In genomic region chr4:45163711-45164110, GRCm38 (mm10) we compare ENCODE assay signal across 8 mouse cellular contexts. TPM values are rescaled to one million over a fixed set of nuclear protein-coding genes. Genes with fewer than 3 reads are reported as not detected.
DNase-seq lines count a peak whose midpoint lies in the region; TF ChIP-seq lines count a peak whose summit lies in the region.

No protein-coding gene starts in this region.

- TF ChIP-seq CTCF in brain, embryonic 14.5 days (IDR thresholded peaks at IDR 0.05; ENCODE audit: borderline replicate concordance, extremely low read depth, insufficient read depth, insufficient read length), result peak; percentile 54; the same call in 1 of the 2 replicates

- DNase-seq in embryo, embryonic 10 days (ENCODE audit: low spot score), result peak; percentile 59
- DNase-seq in embryo, embryonic 9.5 days (ENCODE audit: extremely low spot score), result no peak
- DNase-seq in left cerebral cortex, postnatal 4 days, result peak; percentile 17
- no peak for DNase-seq in left cerebral cortex, postnatal 10 days (ENCODE audit: extremely low spot score in 1 of 2, low spot score in 2 of 2)
- DNase-seq in brain, embryonic 14.5 days (ENCODE audit: low read depth), result peak; percentile 49
- peak; percentile 12 for DNase-seq in naive thymus-derived CD4-positive, alpha-beta T cell, adult 2 months (ENCODE audit: low read depth)
- no peak for DNase-seq in gastrocnemius, adult 18-20 months (ENCODE audit: low spot score)
- DNase-seq in urinary bladder, postnatal 10 days (ENCODE audit: low spot score), result no peak

- intact Hi-C loops in left cerebral cortex, postnatal 4 days (cut with DNase I), result no loop called here
- intact Hi-C loops in left cerebral cortex, postnatal 10 days (cut with DNase I), result no loop called here

- TF ChIP-seq POLR2A in brain, embryonic 14.5 days (IDR thresholded peaks at IDR 0.05; ENCODE audit: borderline replicate concordance, extremely low read depth, insufficient read depth, insufficient read length, poor library complexity, severe bottlenecking), result no peak

RNA-seq across cellular contexts. Expression of gene Frmpd1, which starts 21.0 kb away (rescaled TPM):
- total RNA-seq in left cerebral cortex, postnatal 4 days (2021), result 10 to 100 TPM; 16.5 to 18.5 TPM
- total RNA-seq in left cerebral cortex, postnatal 10 days (2021), result 10 to 100 TPM; 13.5 to 18.5 TPM
- 1.1 and 2.2 TPM in 2 replicates for polyA plus RNA-seq in brain, embryonic 14.5 days (2012; rRNA removed)
- total RNA-seq in gastrocnemius, adult 18-20 months (2021), result not detected

RNA-seq across cellular contexts. Expression of gene Tomm5, which starts 55.8 kb away (rescaled TPM):
- 10 to 100 TPM; 54.3 to 60.2 TPM for total RNA-seq in left cerebral cortex, postnatal 4 days (2021)
- 10 to 100 TPM; 67.9 to 69.3 TPM for total RNA-seq in left cerebral cortex, postnatal 10 days (2021)
- 112 and 144 TPM in 2 replicates for polyA plus RNA-seq in brain, embryonic 14.5 days (2012; rRNA removed)
- total RNA-seq in gastrocnemius, adult 18-20 months (2021), result 10 to 100 TPM; 67.4 to 69.0 TPM

Comparison
In these comparisons a context has a peak if more than half of its experiments do, and no peak if none do; other contexts are left out.
1. DNase-seq: peak in embryo, embryonic 10 days (single experiment), left cerebral cortex, postnatal 4 days (single experiment), brain, embryonic 14.5 days (single experiment) and naive thymus-derived CD4-positive, alpha-beta T cell, adult 2 months (single experiment); none in embryo, embryonic 9.5 days (single experiment), left cerebral cortex, postnatal 10 days (0 of 2), gastrocnemius, adult 18-20 months (single experiment) and urinary bladder, postnatal 10 days (single experiment).
2. RNA of gene Frmpd1, which starts 21.0 kb away (total RNA-seq): 16.5 to 18.5 TPM in left cerebral cortex, postnatal 4 days and 13.5 to 18.5 TPM in left cerebral cortex, postnatal 10 days; not detected in gastrocnemius, adult 18-20 months; every median in the first group is over 10 times any median in the second.